In genomic region chr8:11259832-11260615, GRCm38 (mm10) we compare ENCODE assay signal across 7 mouse cellular contexts. TPM values are rescaled to one million over a fixed set of nuclear protein-coding genes. Genes with fewer than 3 reads are reported as not detected.
DNase-seq lines count a peak whose midpoint lies in the region; ATAC-seq lines count a peak whose summit lies in the region.

No protein-coding gene starts in this region.

- H3K9me3 ChIP-seq in heart, embryonic 16.5 days (replicated peaks; ENCODE audit: control insufficient read depth, low read length), result no peaks in the 10 kb centered on the region
- no peaks in the 10 kb centered on the region for H3K9me3 ChIP-seq in liver, embryonic 13.5 days (replicated peaks)

- H3K4me3 ChIP-seq in heart, embryonic 16.5 days (ENCODE audit: low read length), result no peak overlapping the region
- H3K4me3 ChIP-seq in liver, embryonic 13.5 days (replicated peaks), result no peak overlapping the region

- no peaks in the 10 kb centered on the region for H3K27me3 ChIP-seq in heart, embryonic 16.5 days (ENCODE audit: control insufficient read depth, insufficient read depth, low read length)
- no peaks in the 10 kb centered on the region for H3K27me3 ChIP-seq in liver, embryonic 13.5 days

- peak overlapping the region; percentile 59 for H3K27ac ChIP-seq in heart, embryonic 16.5 days (ENCODE audit: low read length)
- H3K27ac ChIP-seq in liver, embryonic 13.5 days, result no peak overlapping the region

- no peak overlapping the region for H3K4me2 ChIP-seq in heart, embryonic 16.5 days (ENCODE audit: low read depth, low read length)
- no peak overlapping the region for H3K4me2 ChIP-seq in liver, embryonic 13.5 days

- H3K4me1 ChIP-seq in heart, embryonic 16.5 days (ENCODE audit: control insufficient read depth, insufficient read depth, low read length), result peaks cover 59% of the 10 kb centered on the region
- peaks cover 26% of the 10 kb centered on the region for H3K4me1 ChIP-seq in liver, embryonic 13.5 days (replicated peaks)

- H3K9ac ChIP-seq in heart, embryonic 16.5 days (ENCODE audit: low read length), result no peak overlapping the region
- no peak overlapping the region for H3K9ac ChIP-seq in liver, embryonic 13.5 days

- no peaks in the 10 kb centered on the region for H3K36me3 ChIP-seq in heart, embryonic 16.5 days (ENCODE audit: control insufficient read depth, insufficient read depth)
- H3K36me3 ChIP-seq in liver, embryonic 13.5 days, result no peaks in the 10 kb centered on the region

- peak; percentile 62 for DNase-seq in ovary, adult 18-20 months (ENCODE audit: low spot score)
- DNase-seq in ovary, postnatal 14 days (ENCODE audit: low spot score), result no peak
- no peak for DNase-seq in liver, embryonic 13.5 days
- DNase-seq in gastrocnemius, postnatal 4 days (ENCODE audit: low spot score in 2 of 2), result no peak
- DNase-seq in right cerebral cortex, adult 18-20 months, result no peak

- 16% methylated on average over 10 of the region's 10 CpGs for WGBS in heart, embryonic 16.5 days
- WGBS in liver, embryonic 13.5 days (ENCODE audit: insufficient replicate concordance), result 10% methylated on average over 10 of the region's 10 CpGs

- 0 out of 2 replicates have a peak, but pooled peaks have one; percentile 21 for ATAC-seq in heart, embryonic 16.5 days (replicated peaks; ENCODE audit: extremely low read depth, insufficient read depth, low FRiP score)
- ATAC-seq in liver, embryonic 13.5 days (ENCODE audit: low read depth), result peak; percentile 63
- ATAC-seq in inflammation-experienced regulatory T-cells, adult 6 months, result no peak

RNA-seq across cellular contexts. Expression of gene Col4a2, which starts 52.6 kb away (rescaled TPM):
- 80.1 and 105 TPM in 2 replicates for polyA plus RNA-seq in heart, embryonic 16.5 days (2015; fragmentation: Nextera tagmentation; extraction: Ambion mirVana)
- 5.4 and 6.0 TPM in 2 replicates for polyA plus RNA-seq in liver, embryonic 13.5 days (2015; fragmentation: Nextera tagmentation; extraction: Ambion mirVana)
- not detected for polyA plus RNA-seq in inflammation-experienced regulatory T-cells, adult 6 months (2017; shearing (Covaris generic))
- total RNA-seq in gastrocnemius, postnatal 4 days (2021), result 100 to 1,000 TPM; 480 to 481 TPM

RNA-seq across cellular contexts. Expression of gene Col4a1, which starts 52.6 kb away (rescaled TPM):
- 213 and 274 TPM in 2 replicates for polyA plus RNA-seq in heart, embryonic 16.5 days (2015; fragmentation: Nextera tagmentation; extraction: Ambion mirVana)
- 14.3 and 18.2 TPM in 2 replicates for polyA plus RNA-seq in liver, embryonic 13.5 days (2015; fragmentation: Nextera tagmentation; extraction: Ambion mirVana)
- polyA plus RNA-seq in inflammation-experienced regulatory T-cells, adult 6 months (2017; shearing (Covaris generic)), result under 1 TPM in 1 of 3 experiments, not detected in 2; 0.40 TPM
- total RNA-seq in gastrocnemius, postnatal 4 days (2021), result 1,000 to 10,000 TPM in 1 of 2 experiments, 100 to 1,000 TPM in 1; 969 to 1,074 TPM

Comparison
In these comparisons a context has a peak if more than half of its experiments do, and no peak if none do; other contexts are left out.
1. RNA of gene Col4a2, which starts 52.6 kb away (polyA plus RNA-seq): 80.1 to 105 TPM in heart, embryonic 16.5 days; 5.4 to 6.0 TPM in liver, embryonic 13.5 days and not detected in inflammation-experienced regulatory T-cells, adult 6 months; every median in the first group is over 10 times any median in the second.
2. RNA of gene Col4a1, which starts 52.6 kb away (polyA plus RNA-seq): 213 to 274 TPM in heart, embryonic 16.5 days; 14.3 to 18.2 TPM in liver, embryonic 13.5 days and 0.40 TPM in inflammation-experienced regulatory T-cells, adult 6 months; every median in the first group is over 10 times any median in the second.